Mouse (Mus musculus) G1E (cell line): ENCODE data around the gene Dus3l.

Experiments used
- CTCF ChIP-seq: IDR thresholded peaks from 2 replicates; pipeline ENCODE4 v1.5.1; 2012; ENCODE audit warnings: low read depth, low read length, inconsistent platforms, mixed read lengths
- GATA1 ChIP-seq: IDR thresholded peaks from 2 replicates; pipeline ENCODE4 v1.6.1; 2012; ENCODE audit warnings: borderline replicate concordance, low read length, inconsistent platforms, mixed read lengths
- POLR2AphosphoS5 ChIP-seq: IDR thresholded peaks from 2 replicates; pipeline ENCODE4 v1.6.1; 2012; ENCODE audit warnings: low read depth, low read length, inconsistent platforms; ENCODE audit not compliant: insufficient replicate concordance
- TAL1 ChIP-seq: conservative IDR thresholded peaks from 2 replicates; pipeline ENCODE4 v1.6.1; 2012; ENCODE audit warnings: low read depth, low read length, inconsistent platforms, mixed read lengths

DNA sequence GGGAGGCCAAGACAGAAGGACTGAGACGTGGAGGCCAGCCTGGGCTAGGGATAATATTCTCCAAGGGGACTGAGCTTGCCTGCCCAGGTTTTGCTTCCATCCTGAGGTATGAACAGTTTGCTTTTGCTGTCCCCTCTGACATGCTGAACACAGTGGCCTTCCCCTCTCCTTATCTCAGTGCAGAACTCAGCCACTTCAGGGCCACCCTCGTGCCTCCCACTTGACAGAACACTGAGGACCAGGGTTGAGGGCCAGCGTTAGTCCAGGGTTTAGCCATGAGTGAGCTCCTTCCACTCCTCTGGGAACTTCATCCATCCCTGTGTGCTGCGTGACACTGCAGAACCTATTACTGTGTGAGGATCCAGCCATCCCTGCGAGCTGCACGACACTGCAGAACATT, 24.7 kb downstream of the Dus3l start:
- no peak for TF ChIP-seq CTCF
- TF ChIP-seq TAL1 = no peak
- TF ChIP-seq POLR2AphosphoS5 = no peak
- TF ChIP-seq GATA1 = no peak
